Mouse (Mus musculus): ENCODE measurements around the gene Cd2. TPM values are rescaled to one million over a fixed set of nuclear protein-coding genes. Genes with fewer than 3 reads are reported as not detected.

The Cd2 gene
- total RNA-seq (2017): 573 and 576 TPM in 2 replicates

DNA sequence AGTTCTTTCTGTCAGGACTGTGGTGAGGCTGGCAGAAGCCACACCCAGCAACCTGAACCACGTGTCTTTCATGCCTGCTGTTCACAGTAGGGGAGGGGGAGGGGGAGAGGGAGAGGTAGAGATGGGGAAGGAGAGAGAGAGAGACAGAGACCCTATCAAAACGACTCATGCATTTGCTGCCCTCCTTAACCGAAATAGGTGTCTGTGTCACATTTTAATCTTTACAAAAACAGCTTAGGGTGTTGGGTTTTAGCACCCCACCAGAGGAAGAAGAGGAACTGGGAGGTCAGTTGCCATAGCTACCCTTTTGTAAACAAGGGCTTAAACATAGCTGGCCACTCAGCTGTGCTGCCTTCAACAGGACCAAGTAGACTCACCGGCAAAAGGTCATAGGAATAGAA is at the start of gene Cd2:
Gene Cd2 (minus strand): TSS at position 29 of the 401 bp plus-strand sequence.
- peak; percentile 76 for ATAC-seq (ENCODE audit: extremely low read depth, insufficient number of reproducible peaks, low FRiP score, poor library complexity, severe bottlenecking)

DNA sequence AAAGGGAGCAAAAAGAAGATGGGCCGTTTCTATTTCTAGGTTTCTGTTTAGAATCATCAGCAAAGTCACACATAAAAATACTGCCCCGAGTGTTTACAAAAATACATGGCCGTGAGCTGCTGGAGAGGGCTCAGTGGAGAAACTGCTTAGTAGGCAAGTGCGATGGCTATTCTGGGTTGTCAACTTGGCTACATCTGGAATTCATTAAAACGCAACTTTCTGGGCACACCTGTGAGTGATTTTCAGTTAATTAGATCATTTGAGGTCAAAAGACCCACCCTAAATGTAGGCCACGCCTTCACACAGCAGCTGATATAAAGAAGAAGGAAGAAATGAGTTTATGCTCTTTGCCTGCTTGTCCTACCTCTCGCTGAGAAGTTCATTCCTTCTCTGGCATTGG is 40.9 kb upstream of the Cd2 start:
- ATAC-seq (ENCODE audit: extremely low read depth, insufficient number of reproducible peaks, low FRiP score, poor library complexity, severe bottlenecking): no peak

DNA sequence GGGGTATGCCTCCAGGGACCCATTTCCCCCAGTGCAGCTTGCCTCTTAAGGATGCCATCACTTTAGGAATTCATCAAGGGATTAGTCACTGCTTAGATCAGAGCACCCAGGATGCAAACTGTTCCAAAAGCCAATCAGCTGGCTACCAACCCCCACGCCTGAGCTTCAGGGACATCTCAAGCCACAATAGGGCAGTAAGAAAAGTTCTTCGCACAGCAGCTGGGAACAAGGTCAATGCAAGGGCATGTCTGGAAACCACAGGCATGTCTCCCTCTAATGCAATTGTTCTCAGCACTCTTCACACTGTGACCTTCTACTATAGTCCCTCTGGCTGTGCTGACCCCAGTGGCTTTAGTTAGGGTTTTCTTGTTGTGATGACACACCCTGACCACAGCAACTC is 39.5 kb upstream of the Cd2 start:
- ATAC-seq (ENCODE audit: extremely low read depth, insufficient number of reproducible peaks, low FRiP score, poor library complexity, severe bottlenecking): no peak

DNA sequence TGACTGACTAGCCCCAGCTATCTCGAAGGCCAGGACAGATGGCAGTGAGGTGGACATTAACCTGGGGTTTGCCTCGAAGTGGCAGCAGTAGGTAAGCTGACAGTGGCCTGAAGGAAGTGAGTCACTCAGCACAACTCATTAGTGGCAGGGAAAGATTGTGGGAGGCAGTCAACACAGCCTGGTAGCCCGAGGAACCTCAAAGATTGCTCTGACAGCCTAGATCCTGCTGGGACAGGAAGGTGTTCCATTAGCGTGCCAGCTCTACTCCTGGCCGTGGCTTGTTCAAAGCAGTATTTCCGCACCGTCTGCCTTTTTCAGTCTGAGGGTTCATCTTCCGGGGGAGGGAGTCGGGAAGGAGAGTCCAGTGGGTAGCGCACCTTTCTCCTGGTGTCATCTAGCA is 34.7 kb upstream of the Cd2 start:
- ATAC-seq (ENCODE audit: extremely low read depth, insufficient number of reproducible peaks, low FRiP score, poor library complexity, severe bottlenecking): no peak

DNA sequence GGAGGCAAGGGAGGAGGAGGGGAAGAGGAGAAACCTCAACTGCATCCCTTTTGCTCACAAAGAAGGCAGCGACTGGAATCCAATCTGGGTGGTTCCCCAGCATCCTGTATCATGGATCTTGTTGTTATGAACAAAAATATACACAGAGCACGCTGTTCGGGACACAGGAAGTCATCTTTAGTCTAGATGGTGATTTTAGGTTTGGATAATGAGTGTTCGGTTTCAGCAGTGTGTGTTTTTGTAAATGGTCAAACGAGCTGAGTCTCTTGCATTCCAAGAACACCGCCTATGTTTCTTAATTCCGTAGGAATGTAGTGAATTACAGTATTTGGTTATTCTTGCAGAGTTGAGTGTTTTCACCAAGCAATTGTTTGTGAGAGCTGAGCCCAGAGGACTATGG is 33.1 kb upstream of the Cd2 start:
- no peak for ATAC-seq (ENCODE audit: extremely low read depth, insufficient number of reproducible peaks, low FRiP score, poor library complexity, severe bottlenecking)

DNA sequence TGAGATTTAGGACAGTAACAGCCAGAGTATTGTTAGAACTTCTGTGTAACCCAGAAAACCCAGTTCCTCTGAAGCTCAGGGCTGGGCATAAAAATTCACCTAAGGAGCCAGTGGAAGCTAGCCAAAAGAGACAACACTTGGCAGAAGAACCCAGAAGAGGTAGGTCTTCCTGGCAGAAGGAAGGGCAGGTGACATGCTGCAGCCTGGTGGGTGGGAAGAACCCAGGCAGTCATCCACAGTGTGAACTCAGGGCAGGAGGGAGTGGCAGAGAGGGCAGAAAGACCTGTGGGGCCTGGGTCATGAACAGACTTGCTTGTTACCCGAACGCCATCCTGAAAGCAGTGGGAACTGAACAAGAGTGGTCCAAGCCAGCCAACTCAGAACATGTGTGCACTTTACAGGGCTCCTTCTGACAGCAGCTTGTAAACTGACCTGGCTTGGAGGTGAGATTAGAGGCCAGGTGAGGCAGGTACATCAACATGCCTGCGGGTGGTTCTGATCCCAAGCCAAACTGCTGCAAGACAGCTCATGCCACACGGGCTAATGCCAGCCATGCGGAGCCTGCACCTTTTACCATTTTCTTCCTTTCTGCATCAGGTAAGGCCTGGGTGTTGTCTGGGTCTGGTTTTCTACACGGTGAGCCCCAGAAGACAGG is 30.9 kb upstream of the Cd2 start:
- ATAC-seq (ENCODE audit: extremely low read depth, insufficient number of reproducible peaks, low FRiP score, poor library complexity, severe bottlenecking): no peak

DNA sequence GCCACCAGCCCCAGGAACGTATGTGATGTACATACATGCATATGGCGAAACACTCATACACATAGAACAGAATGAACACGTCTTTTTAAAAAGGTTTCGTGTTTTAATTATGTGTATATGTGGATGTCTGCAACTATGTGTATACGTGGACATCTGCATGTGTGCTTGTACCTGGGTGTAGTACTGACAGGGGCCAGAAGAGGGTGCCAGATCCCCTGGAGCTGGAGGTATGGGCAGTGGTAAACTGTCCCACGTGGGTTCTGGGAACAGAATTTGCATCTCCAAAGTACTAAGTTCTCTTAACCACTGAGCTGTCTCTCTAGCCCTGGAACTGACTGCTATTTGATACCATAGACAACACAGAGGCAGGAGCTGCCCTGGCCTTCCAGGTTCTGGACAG is 30.4 kb upstream of the Cd2 start:
- ATAC-seq (ENCODE audit: extremely low read depth, insufficient number of reproducible peaks, low FRiP score, poor library complexity, severe bottlenecking): no peak

DNA sequence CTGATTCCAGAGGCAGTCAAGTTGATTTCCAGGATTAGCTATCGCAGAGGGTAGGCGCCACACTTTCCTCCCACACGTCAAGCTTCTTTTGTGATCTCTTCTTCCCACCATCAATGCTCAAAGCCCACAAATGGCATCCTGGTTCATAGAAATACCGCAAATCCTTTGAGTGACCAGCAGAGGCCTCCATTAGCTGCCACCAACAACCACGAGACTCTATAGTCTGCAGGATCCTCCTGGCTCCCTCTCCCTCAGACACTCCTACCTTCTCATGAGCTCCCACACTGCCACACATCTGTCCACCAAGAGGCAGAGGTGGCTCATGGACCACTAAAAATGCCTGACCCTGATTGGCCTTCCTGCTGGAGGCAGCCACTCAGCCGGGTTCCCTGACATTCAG is 27.2 kb upstream of the Cd2 start:
- ATAC-seq (ENCODE audit: extremely low read depth, insufficient number of reproducible peaks, low FRiP score, poor library complexity, severe bottlenecking): no peak

DNA sequence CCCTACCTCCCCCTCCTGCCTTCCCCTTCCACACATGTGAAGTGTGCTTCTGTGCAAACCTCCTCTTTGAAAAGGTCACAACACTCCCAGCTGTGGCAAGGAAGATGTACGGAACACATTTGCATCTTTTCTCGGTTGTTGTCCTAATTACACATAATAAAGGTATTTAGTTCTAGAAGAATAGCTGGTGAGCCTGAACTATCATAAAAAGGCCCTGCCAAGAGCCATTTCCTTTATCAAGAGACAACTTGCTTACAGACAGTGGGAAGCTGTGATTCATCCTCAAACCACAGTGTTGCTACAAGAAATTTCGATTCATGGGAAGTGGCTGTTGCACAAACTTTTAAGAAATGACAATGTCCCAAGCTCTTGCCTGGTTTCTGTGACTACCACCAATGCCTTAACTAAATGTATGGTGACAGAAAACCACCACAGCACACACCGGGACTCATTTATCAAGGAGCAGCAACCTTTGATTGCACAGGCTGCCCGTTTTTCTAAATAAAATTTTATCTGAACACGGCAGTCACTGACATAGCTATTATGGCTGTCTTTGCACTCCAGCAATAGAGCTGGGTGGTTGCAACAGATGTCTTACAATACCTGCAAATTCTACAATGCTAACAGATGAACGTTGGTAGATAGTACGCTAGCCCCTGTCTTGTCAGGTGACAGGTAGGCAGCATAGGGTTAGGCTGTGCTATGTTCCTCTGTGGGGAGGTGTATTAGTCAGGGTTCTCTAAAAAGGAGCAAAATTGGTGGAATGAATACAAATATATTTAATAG is 25.7 kb upstream of the Cd2 start:
- no peak for ATAC-seq (ENCODE audit: extremely low read depth, insufficient number of reproducible peaks, low FRiP score, poor library complexity, severe bottlenecking)

DNA sequence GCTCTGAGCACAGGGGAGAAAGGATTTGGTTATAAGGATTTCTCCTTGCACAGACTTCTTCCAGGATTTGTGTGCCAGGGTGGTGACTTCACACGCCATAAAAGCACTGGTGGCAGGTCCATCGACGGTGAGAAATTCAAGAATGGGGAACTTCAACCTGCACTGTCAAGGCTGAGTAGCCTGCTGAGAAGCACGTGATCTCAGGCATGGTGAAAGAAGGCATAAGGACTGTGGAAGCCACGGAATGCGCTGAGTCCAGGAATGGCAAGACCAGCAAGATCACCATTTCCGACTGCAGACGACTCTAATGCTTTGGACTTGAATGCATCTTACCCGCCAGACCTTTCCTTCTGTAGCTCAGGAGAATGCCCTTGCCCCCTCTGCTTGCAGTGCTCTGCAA is 23.2 kb upstream of the Cd2 start:
- no peak for ATAC-seq (ENCODE audit: extremely low read depth, insufficient number of reproducible peaks, low FRiP score, poor library complexity, severe bottlenecking)

DNA sequence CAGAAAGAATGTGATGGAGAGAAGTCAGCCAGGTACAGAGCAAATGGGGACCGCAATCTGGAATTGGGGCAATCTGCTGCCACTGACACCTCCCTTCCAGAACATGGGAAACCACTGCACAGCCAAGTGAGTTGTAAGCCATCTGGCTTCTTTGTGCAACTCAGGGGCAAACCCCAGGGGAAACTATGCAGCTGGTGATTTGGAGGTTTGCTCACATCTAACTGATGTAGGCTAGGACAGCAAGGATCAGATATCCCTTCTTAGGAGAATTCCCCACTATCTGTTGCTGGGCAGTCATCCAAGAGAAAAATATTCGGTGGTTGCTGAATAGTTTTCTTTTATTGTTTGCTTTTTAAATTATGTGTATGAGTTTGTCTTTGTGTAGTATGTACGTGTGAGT is 21.9 kb upstream of the Cd2 start:
- ATAC-seq (ENCODE audit: extremely low read depth, insufficient number of reproducible peaks, low FRiP score, poor library complexity, severe bottlenecking): no peak

DNA sequence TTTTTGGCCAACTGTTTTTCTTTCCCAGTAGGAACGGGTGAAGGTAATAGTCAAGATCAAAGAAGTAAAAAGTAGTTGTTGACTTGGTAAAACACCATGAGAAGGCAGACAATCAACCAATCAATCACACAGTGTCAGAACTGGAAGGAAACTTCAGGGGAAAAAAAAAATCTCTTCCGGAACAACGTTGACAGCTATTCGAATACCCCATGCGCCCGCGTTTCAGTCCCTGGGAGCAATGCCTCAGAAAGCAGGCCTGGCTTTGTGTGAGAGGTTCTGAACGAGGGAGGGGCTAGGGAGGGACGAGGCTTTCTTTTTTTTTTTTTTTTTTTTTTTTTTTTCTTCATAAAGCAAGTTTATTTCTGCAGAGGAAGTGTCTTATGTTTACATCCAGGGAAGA is 18.4 kb upstream of the Cd2 start:
- ATAC-seq (ENCODE audit: extremely low read depth, insufficient number of reproducible peaks, low FRiP score, poor library complexity, severe bottlenecking): no peak

DNA sequence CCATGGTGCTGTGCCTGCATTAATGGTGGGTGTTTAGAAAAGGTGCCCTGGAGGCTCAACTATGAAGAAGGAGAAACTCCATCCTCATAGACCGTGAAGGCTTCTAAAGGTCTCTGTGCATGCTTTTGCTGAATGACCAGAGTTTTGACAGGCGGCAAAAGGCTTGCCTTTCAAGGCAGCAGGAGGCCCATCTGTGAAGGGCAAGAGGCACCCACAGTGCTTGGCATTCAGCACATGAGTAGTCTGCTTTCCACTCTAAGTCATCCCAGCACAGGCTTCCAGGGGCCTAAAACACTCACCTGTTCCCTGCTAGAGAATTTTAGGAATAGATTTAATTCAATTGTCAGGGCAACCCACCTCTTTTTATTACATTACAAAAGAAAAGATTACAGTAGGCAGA is 17.3 kb upstream of the Cd2 start:
- ATAC-seq (ENCODE audit: extremely low read depth, insufficient number of reproducible peaks, low FRiP score, poor library complexity, severe bottlenecking): no peak

DNA sequence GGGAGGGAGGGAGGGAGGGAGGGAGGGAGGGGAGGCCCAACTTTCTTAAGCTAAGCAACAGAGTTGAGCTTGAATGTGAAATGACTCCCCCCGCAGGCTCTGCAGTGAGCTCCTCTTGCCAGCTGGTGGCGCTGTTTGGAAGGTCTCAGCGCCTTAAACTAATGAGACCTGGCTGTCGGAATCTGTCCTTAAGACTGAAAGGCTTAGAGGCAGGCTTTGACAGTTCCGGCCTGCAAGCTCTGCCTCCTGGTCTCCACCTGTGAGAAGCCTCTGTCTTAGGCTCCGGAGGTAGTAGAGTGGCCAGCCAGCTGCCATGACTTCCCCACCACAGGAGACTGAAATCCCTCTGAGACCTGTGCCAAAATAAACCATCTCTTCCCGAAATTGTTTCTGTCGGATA is 16.4 kb upstream of the Cd2 start:
- ATAC-seq (ENCODE audit: extremely low read depth, insufficient number of reproducible peaks, low FRiP score, poor library complexity, severe bottlenecking): no peak

DNA sequence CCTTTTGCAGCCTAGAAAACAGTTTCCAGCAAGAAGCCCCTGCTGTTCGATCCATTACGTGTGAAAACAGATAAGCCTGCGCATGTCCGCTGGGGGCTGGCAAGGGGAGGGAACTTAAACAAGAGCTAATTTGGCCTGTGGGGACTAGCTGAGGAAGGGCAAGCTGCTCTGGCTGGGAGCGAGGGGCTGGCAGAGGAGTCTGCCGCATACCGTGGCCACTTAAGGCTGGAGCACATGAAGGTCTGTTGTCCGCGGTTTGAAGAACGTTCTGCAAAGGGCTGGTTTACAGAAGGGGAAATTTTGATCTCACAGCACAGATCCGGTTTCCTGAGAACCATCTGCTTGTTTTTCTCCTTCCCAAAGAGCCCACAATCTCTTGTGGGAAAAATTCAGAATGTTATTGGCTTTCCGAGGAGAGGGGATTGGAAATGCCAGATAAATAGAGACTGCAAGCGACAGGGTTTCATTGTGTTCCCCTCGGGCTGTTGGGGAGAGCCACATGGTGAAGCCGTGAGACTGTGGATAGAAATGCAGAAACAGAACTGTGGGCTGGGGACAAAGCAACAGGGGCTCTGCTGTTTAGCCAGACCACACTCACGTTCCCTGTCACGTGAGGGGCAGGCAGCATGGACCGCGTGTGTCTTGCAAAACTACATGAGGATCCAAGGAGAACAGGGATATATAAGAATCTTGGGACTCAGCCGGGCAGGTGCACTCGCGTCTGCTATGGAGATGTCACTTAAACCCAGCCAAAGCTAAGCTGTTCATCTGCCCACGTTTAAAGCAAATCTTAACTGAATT is 12.7 kb upstream of the Cd2 start:
- ATAC-seq (ENCODE audit: extremely low read depth, insufficient number of reproducible peaks, low FRiP score, poor library complexity, severe bottlenecking): no peak

DNA sequence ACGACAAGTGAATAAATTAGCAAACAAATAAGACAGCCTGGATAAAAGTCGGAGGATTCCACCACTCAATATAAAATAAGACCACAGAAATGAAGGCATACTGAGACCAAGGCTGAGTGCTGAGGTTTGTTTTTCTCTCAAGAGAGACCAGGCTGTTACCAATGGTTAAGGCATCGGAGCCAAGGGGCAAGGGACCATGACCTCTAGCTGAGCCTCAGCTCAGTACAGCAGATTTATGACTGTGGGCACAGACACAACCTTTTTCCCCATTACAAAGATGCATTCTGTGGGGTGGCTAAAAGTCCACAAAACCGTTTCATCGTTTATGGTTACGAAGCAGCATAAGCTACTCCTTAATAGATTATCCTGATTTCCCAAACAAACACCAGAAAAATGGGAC is 11.9 kb upstream of the Cd2 start:
- ATAC-seq (ENCODE audit: extremely low read depth, insufficient number of reproducible peaks, low FRiP score, poor library complexity, severe bottlenecking): no peak

DNA sequence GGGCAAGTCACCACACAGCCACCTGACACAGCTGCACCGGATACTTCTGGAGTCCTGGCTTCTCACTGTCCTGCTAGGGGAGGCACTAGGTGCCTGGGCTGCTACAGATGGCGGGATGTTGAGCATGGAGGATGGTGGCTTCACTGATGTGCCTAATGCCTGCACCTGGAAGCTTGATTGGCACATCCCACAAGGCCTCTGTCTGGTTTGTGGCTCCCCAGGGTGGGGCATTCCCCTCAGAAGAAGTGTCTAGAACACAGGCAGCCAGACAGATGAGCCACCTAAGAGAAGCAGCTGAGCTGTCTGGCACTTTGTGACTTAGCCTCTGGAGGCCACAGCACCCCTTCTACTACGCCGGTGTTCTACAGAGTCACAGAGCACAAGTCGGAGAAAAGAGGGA is 9.5 kb upstream of the Cd2 start:
- no peak for ATAC-seq (ENCODE audit: extremely low read depth, insufficient number of reproducible peaks, low FRiP score, poor library complexity, severe bottlenecking)

DNA sequence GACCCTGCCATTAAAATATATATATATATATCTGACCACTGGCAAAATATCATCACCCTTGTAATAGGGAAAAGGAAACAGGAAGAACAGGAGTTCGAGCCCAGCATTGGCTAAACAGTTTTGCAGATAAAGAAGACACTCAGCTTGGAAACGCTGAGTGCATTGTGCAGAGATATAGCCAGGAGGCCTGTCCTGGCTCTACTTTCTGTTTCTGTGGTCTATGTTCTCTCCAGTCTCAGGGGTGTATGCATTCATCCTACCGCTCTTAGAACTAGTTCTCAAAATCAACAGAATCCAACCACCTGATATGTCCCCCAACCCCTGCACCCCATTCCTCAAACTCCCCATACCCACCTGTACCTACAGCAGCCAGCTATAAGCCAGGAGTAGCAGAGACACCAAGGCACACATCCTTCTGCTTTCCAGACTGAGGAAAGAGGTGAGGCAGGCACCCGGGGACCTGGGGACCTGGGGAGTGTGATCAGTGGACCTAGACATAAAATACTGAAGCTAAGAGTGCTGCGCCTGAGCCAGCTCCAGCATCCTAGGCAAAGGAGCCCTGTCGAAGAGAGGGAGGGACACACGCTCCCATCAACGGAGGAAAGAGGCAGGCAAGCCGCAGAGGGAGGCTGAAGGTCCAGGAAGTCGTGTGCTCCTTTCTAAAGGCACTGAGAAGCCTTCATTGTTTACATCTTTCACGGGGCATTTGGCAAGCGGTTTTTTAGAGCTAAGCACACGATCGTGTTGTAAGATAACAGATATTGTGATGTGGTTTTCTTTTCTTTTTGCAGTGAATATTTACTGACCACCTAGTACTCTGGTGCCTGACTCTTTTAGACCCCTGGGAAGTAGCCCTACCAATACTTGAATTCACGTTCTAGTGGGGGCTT is 8.4 kb upstream of the Cd2 start:
- ATAC-seq (ENCODE audit: extremely low read depth, insufficient number of reproducible peaks, low FRiP score, poor library complexity, severe bottlenecking): no peak

DNA sequence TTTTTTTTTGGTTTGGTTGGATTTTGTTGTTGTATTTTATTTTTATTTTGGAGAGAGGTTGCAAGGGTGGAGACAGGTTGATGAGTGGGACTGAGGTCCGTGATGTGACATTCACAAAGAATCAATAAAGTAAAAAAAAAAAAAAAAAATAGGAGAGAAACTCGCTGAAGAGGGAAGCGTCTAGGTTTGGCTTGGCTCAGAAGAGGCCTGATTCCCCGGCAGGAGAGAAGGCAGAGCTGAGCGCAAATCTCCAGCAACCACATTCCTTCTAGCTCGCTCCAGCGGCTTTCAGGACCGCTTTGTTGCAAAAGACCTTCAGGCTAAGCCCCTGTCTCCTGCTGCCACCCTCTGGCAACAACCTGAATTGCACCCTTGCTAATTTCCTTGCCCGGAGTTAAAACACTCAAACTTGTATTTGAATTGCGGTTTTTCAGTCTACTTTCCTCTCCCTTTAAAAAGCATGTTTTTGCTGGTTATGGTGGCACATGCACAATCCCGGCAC is 7.7 kb upstream of the Cd2 start:
- ATAC-seq (ENCODE audit: extremely low read depth, insufficient number of reproducible peaks, low FRiP score, poor library complexity, severe bottlenecking): peak; percentile 58
